Mouse (Mus musculus): ENCODE measurements around the gene Col4a3. TPM values are rescaled to one million over a fixed set of nuclear protein-coding genes. Genes with fewer than 3 reads are reported as not detected.

The Col4a3 gene
- total RNA-seq, 2 experiments from 2014 or later: 3.3 to 3.7 TPM

DNA sequence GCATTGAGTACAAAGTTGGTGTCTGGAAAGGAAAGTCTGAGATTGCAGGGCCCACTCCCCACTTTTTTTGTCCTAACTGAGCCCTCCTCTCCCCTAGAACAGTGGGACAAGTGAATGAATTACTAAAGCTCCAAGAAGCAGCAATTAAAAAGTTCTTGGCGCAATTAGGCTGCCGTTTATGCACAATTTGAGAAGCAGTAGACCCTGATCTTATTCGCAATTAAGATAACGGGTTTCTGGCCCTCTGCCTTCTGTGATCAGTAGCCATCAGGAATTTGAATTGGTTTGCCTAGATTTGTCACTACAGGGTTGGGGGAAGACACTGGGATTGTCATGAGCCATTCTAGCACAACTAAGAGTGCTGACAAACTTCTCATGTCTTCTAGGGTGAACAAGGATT lies 64.1 kb downstream of the Col4a3 start:
- DNase-seq (ENCODE audit: low spot score): no peak
- intact Hi-C loops (cut with DNase I): no loop called here

DNA sequence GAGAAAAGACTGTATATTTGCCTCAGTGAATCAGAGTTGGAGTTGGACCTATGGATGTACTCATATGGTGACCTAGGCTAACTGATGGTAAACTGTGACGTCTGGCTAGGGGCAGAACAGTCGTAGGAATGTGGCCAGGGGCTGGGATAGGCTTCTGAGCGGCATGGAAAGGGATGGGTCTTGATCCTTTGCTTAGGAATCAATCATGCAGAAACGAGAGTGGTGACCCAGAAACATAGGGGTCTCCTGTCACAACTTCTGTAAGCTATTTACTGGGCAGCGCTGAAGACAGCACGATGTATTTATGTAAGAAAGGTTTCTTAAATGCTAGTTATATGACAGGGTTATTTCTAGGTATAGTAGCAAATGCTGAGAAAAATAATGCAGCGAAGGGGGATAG lies 67.3 kb downstream of the Col4a3 start:
- no peak for DNase-seq (ENCODE audit: low spot score)
- intact Hi-C loops (cut with DNase I): no loop called here

- intact Hi-C loops (cut with DNase I): no loop called here
- DNase-seq (ENCODE audit: low spot score): no peak
Measured at GRCm38 (mm10) chr1:82656452-82656851, 69.7 kb downstream of the Col4a3 start.

DNA sequence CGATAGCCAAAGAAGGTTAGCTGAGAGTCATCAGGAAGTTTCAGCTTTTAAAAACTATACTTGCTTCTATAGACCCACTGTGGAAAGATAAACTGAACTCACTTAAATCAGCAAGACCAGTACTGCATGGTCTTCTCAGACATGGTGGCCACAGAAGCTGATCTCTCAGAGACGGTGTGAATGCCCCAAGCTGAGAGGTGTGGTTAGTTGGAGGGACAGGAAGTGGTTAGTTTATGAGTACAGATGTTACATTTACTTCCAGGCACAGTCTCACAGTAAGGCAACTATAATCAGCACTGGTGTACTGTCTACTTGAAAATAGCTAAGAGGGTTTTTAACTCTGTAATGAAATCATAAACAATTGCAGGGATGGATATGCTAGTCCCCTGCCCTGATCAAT lies 75.5 kb downstream of the Col4a3 start:
- DNase-seq (ENCODE audit: low spot score): no peak
- intact Hi-C loops (cut with DNase I): no loop called here

DNA sequence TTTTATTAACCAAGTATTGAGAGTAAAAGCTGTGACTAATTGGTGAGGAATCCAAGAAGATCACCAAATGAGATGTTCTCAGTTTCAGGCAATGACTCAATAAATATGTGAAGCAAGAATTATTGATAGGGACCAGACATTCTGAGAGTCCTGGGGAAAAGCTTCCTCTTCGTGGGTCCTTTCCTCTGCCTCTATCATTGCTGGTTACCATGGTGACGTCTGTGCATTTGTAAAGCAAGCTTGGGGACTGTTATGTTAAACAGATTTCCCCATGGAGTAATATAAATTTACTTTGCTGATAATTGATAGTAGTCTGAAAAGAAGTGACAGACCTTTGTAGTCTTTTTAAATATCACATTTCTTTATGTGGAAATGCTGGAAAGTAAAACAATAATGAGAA lies 76.8 kb downstream of the Col4a3 start:
- intact Hi-C loops (cut with DNase I): no loop called here

GRCm38 (mm10) chr1:82686328-82686727 lies 99.6 kb downstream of the Col4a3 start:
- no peak for DNase-seq (ENCODE audit: low spot score)
- intact Hi-C loops (cut with DNase I): no loop called here

More for the DNA sequence above, 76.8 kb downstream of the Col4a3 start:
- no peak for DNase-seq (ENCODE audit: low spot score)

GRCm38 (mm10) chr1:82686866-82687265 lies 100.1 kb downstream of the Col4a3 start:
- intact Hi-C loops (cut with DNase I): no loop called here
- no peak for DNase-seq (ENCODE audit: low spot score)

DNA sequence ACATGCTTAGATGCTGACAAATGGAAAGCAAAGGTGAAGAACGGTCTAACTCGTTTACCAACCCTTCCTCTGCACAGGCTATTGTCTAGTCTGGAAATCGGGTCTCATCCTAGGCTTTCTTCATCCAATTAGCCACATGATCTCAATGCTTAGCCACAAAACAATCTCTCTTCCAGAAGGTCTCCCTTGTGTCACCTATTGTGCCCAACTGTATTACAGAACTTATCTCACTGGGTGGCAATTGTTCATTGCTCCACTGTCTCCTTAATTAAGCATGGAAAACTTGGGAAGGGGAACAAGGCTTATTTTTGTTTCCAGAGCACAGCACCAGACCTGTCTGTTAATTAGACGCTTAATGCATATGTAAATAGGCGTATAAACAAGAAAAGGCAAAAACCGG lies 101.2 kb downstream of the Col4a3 start:
- intact Hi-C loops (cut with DNase I): no loop called here
- no peak for DNase-seq (ENCODE audit: low spot score)

GRCm38 (mm10) chr1:82695915-82696314 lies 109.2 kb downstream of the Col4a3 start:
- DNase-seq (ENCODE audit: low spot score): no peak
- intact Hi-C loops (cut with DNase I): no loop called here

DNA sequence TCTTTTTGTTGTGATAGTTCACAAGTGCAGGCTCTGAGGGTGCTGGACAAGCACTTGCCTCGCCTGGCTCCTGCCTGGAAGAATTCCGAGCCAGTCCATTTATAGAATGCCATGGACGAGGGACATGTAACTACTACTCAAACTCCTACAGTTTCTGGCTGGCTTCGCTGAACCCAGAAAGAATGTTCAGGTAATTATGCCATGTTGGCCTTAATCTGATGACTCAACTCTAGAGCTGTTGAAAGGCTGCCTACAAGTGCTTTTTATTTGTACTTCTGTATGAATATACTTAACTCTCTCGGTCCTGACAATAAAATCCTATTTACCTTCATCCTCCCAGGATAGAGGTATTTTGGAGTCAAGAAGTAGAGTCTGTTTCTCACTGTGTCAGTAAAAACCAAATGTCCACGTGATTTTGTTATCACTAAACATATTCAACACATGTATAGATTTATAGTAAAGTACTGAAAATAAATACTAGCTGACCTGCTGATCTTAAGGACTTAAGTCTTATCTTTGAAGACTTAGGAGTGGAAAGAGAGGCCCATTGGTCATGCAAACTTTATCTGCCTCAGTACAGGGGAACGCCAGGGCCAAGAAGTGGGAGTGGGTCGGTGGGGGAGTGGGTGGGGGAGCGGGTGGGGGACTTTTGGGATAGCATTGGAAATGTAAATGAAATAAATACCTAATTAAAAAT lies 131.2 kb downstream of the Col4a3 start:
- intact Hi-C loops (cut with DNase I): no loop called here
- no peak for DNase-seq (ENCODE audit: low spot score)

DNA sequence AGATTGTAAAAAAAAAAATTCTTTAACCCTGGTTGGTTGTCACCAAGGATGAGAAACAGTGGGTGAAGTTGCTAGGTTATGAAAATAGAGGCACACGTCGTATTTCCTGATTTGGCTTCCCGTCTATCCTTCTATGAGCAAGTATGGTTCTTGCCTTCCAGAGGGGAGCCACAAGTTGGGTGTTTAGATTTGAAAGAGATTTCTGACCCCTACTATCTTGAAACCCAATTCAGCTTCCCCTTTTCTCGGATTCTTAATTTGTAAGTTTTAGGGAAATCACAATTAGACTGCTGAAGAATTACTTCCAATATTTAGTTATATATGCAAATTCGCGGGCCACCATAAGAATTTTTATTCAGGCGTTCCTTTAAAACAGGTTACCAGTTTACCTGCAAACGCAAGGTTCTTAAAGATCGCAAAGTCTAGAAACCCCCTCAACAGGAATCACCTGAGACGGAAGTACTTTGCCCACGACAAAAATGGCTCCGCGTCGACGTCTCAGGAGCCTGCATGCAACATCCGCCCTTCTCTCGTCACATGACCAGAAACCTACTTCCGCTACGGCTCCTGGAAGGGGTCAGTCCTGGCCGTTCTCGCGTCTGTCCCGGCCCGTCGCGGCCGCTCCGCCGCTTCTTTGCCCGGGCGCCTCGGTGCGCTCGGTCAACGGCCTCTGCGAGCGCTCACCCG lies 137.8 kb downstream of the Col4a3 start, which contains the start of gene Mff:
Gene Mff, plus strand, starts transcription at position 552 of the 687 bp plus-strand sequence.
- peak; percentile 84 for DNase-seq (ENCODE audit: low spot score)
- intact Hi-C loops (cut with DNase I): loop anchor here (5.0 to 10.0 kb wide), 2 partner anchors 120 to 407 kb away; partner anchors contain the start of gene Rhbdd1

GRCm38 (mm10) chr1:82725026-82725874 lies 138.5 kb downstream of the Col4a3 start:
- intact Hi-C loops (cut with DNase I): loop anchor here (10.0 kb wide), 1 partner anchor 120 kb away; no protein-coding TSS in a partner anchor
- DNase-seq (ENCODE audit: low spot score): no peak

DNA sequence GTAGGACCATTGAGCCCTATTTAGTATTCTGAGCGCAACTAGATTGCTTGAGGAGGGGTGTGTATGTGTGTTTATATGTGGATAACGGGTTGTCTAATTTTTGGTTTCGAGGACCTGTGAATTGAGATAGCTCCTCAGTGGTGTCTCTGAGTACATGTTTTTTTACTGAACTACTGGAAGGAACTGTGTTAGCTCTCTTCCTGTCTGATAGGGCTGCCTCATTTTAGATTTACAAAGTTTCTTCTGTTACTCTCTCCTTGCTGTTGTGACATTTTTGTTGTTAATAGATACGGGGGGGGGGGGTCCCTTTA lies 139.1 kb downstream of the Col4a3 start:
- intact Hi-C loops (cut with DNase I): loop anchor here (10.0 kb wide), 1 partner anchor 119 kb away; no protein-coding TSS in a partner anchor
- DNase-seq (ENCODE audit: low spot score): no peak

GRCm38 (mm10) chr1:82726482-82726881 lies 139.8 kb downstream of the Col4a3 start:
- intact Hi-C loops (cut with DNase I): loop anchor here (10.0 kb wide), 1 partner anchor 118 kb away; no protein-coding TSS in a partner anchor

DNA sequence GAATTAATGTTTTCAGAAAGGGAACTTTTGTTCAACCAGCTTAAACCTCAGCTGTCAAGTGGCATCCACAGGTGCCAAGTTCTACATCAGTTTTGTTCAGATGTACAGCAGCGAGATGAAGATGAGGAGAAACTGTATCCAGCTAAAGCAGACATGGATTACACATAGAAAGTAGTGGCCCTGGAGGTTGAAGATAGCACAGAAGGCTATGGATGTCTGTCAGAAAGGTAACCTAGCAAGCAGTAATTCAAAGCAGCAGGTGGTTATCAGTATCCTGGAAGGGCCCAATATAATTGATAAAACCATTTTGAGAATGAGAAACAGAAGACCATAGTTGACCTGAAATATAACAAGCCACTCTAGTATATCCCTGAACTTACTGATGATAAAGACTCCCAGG lies 146.6 kb downstream of the Col4a3 start:
- no peak for DNase-seq (ENCODE audit: low spot score)
- intact Hi-C loops (cut with DNase I): no loop called here

More at GRCm38 (mm10) chr1:82726482-82726881, 139.8 kb downstream of the Col4a3 start:
- DNase-seq (ENCODE audit: low spot score): no peak

GRCm38 (mm10) chr1:82738066-82738465 lies 151.3 kb downstream of the Col4a3 start:
- intact Hi-C loops (cut with DNase I): no loop called here
- DNase-seq (ENCODE audit: low spot score): no peak

- DNase-seq (ENCODE audit: low spot score): no peak
- intact Hi-C loops (cut with DNase I): no loop called here
Measured at GRCm38 (mm10) chr1:82741539-82741938, 154.8 kb downstream of the Col4a3 start.

DNA sequence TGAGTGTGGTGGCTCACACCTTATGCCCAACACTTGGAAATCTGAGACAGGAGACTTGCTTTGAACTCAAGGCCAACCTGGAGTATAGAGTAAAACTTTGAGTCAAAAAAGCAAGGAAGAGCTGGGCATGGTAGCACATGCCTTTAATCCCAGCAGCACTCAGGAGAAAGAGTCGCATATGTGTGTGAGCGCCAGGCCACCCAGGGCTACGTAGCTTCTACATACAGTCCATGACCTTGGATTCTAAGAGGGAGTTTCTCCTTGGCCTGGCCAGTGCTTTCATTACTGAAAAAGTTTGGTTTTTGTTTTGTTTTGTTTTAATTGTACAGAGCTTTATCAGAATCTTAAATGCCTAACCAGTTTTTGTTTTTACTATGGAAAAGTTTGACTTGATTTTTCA lies 157.2 kb downstream of the Col4a3 start:
- intact Hi-C loops (cut with DNase I): no loop called here
- DNase-seq (ENCODE audit: low spot score): no peak

DNA sequence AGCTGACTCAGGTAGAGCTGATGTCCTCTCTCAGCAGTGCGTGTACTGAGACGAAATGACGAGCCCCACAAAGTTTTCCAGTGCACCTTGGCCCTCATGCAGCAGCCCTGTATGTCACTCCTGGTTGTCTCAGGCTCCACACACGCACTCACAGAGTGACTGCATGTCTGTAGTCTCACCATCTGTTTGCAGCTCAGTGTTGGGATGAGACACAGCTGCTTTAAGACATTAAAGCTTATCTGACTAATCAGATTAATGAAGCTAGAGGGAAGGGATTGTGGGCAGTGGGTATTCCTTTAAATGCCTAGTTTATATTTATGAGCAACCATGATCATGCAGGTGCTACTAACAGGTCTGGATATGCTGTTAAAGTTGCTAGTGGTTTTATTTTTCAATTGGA lies 159.7 kb downstream of the Col4a3 start:
- intact Hi-C loops (cut with DNase I): no loop called here
- DNase-seq (ENCODE audit: low spot score): no peak

- no peak for DNase-seq (ENCODE audit: low spot score)
- intact Hi-C loops (cut with DNase I): no loop called here
Measured at GRCm38 (mm10) chr1:82747714-82748452, 161.2 kb downstream of the Col4a3 start.
